Mouse (Mus musculus): ENCODE data around the gene Ccng1. TPM values are rescaled to one million over a fixed set of nuclear protein-coding genes. Genes with fewer than 3 reads are reported as not detected.
"Not testable (repeated sequence)": the region's sequence is repeated elsewhere in the genome, so short reads cannot be mapped to it uniquely, and the experiment has no call there.

Gene Ccng1
- polyA plus RNA-seq, 1 experiment from 2014 or later = 35.4 TPM

GRCm38 (mm10) chr11:40713858-40714257, 41.3 kb downstream of the Ccng1 start:
- no peaks in the 10 kb centered on the region for H3K4me1 ChIP-seq
- H3K36me3 ChIP-seq (replicated peaks) = peaks cover 87% of the 10 kb centered on the region
- no peaks in the 10 kb centered on the region for H3K27me3 ChIP-seq
- H3K4me3 ChIP-seq (replicated peaks) = no peak overlapping the region
- H3K4me2 ChIP-seq = no peak overlapping the region
- WGBS = 90% methylated on average over 8 of the region's 8 CpGs
- no peaks in the 10 kb centered on the region for H3K9me3 ChIP-seq
- no peak overlapping the region for H3K9ac ChIP-seq
- H3K27ac ChIP-seq = no peak overlapping the region
- ATAC-seq (ENCODE audit: low FRiP score) = no peak

- H3K9me3 ChIP-seq; H3K27me3 ChIP-seq; H3K4me1 ChIP-seq; H3K4me3 ChIP-seq (replicated peaks); H3K27ac ChIP-seq; H3K9ac ChIP-seq; H3K4me2 ChIP-seq; ATAC-seq (ENCODE audit: low FRiP score): not testable (repeated sequence)
- peaks cover 88% of the 10 kb centered on the region for H3K36me3 ChIP-seq (replicated peaks)
- WGBS = 89% methylated on average over 6 of the region's 6 CpGs
These were observed 45.2 kb downstream of the Ccng1 start for GRCm38 (mm10) chr11:40709899-40710298.

Other genes starting within 250 kb of the Ccng1 start
- gene Mat2b, start 60.1 kb downstream of the Ccng1 start, polyA plus RNA-seq (2016; fragmentation: Nextera tagmentation; extraction: Ambion mirVana) = 80.3 and 84.8 TPM in 2 replicates
- 64.3 and 68.3 TPM in 2 replicates for gene Hmmr, start 21.9 kb downstream of the Ccng1 start, polyA plus RNA-seq (2016; fragmentation: Nextera tagmentation; extraction: Ambion mirVana)
- gene Nudcd2, start 21.6 kb downstream of the Ccng1 start, polyA plus RNA-seq (2016; fragmentation: Nextera tagmentation; extraction: Ambion mirVana) = 151 and 171 TPM in 2 replicates

All from forebrain, embryonic 12.5 days (tissue).